Mouse (Mus musculus): ENCODE measurements around the gene Oaz2.

- no peak for TF ChIP-seq CTCF (IDR thresholded peaks at IDR 0.05; ENCODE audit: low read depth, low read length)
- no peak for TF ChIP-seq GATA2 (IDR thresholded peaks at IDR 0.05; ENCODE audit: borderline replicate concordance, low read depth, low read length)
Observed at GRCm38 (mm10) chr9:65641446-65642052, 26.3 kb upstream of the Oaz2 start.

All from G1E (cell line).